Mouse (Mus musculus) retina, postnatal 7 days (tissue): ENCODE results near the gene Dhx30.

Experiments used
- DNase-seq: peaks from one replicate; pipeline ENCODE4 v3.0.0-alpha.2; 2012; ENCODE audit warnings: low read depth, low spot score

The Dhx30 gene

DNA sequence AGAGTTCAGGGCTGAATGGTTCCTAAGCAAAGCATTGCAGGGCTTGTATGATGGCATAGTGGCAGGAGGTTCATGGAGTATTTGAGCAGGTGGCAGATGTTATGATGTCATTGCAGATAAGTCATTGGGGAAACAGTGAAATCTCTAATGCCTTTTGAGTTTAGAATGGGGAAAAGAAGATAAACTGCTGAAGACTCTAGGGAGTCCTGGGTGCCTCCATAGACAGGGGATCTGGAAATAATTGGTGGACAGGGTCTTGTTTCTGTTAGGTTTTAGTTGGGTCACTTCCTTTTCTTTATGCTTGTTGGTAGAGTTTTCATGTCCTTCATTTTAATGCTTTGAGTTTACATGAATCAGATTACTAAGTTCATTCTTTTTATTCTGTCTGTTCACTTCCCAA, 70.4 kb downstream of the Dhx30 start:
- DNase-seq = no peak

DNA sequence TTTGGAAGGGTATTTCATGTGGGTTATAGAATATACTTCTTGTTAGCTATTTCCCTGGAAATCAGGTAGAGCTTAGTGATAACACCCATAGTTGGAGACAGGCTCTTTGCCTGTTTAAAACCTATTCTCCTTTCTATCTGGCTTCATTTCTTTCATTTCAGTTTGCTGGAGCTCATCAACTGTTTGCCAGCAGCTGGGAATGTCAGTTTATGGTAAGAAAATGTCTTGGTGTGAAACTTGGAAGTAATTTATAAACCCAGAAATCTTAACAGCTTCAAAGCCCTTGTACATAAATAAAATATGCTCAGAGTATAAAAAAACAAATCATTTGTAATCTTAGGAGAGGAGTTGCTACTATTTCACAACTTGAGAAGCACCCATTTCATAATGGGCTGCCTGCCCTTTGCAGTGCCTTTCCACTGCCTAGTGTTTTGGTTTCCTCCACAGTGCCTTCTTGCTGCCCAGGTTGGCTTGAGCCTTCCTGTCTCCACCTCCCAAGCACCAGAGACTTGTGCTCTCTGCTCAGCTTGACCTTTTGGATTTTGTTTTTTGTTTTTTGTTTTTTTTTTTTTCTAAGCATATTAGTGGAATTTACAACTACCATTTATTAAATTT, 71.8 kb downstream of the Dhx30 start:
- no peak for DNase-seq

DNA sequence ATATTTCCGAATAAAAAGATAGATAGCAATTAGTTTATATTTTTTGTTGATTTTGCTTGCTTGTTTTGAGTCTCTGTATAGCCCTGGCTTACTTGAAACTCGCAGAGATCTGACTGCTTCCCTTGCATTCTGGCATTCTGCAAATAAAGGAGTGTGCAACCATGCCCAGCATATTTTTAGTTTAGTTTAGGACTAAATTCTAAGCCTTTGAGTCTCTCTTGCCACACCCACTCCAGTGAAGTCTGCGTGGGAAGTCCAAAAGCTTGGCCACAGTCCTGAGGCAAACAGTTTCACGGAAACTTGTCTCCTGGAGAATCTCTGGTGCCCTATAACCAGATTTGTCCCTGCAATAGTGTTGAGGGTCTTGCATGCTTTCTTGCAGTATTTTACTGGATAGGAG, 73.3 kb downstream of the Dhx30 start:
- DNase-seq = no peak

DNA sequence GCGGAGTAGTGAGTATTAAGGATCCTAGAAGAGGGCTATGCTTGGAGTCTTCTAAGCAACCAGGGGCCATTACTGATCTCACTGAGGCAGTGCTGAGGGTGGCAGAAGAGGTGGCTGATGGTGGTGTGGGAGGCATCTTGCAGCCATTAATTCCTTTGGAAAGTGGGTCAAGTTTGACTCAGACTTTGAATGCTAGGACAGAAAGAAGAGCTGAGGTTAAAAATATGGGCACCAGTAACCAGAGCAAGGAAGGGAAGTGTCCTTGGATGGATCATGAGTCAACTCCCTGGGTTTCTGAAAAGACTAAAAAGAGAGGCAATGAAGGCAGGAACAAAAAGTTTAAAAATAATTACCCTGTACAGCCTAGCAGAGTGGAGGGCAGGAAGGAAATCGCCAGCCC, 79.1 kb downstream of the Dhx30 start:
- no peak for DNase-seq

DNA sequence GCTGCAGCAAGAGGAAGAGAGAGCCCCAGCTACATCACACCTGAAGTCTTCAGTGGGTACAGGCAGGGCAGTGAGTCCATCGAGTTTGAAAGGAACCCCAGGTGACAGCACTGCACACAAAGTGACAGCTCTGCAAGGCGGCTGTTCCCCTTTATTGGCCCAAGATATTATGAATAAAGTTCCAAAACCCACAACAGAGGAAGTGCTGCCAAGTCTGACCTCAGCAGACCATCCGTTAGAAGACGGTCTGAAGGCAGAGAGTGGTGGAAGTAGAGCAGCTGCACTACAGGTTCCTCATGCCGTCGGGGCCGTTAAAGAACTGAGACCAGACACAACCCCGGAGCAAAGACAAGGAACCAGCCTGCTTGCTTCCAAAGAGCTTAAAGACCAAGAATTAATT, 79.7 kb downstream of the Dhx30 start:
- DNase-seq = no peak

DNA sequence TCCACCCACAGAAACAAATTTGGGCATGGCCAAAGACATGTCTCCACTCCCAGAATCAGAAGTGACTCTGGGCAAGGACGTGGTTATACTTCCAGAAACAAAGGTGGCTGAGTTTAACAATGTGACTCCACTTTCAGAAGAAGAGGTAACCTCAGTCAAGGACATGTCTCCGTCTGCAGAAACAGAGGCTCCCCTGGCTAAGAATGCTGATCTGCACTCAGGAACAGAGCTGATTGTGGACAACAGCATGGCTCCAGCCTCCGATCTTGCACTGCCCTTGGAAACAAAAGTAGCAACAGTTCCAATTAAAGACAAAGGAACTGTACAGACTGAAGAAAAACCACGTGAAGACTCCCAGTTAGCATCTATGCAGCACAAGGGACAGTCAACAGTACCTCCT, 82.5 kb downstream of the Dhx30 start:
- DNase-seq = no peak
